Mouse (Mus musculus) CH12.LX (cell line): ENCODE results near the gene Map2k7.

Experiments used
- E2F4 ChIP-seq: IDR thresholded peaks from 2 replicates; pipeline ENCODE4 v1.6.1; 2011; ENCODE audit warnings: low read depth, low read length, improper control_type of control experiment; ENCODE audit not compliant: insufficient replicate concordance
- ETS1 ChIP-seq: conservative IDR thresholded peaks from 2 replicates; pipeline ENCODE4 v1.6.1; 2012; ENCODE audit warnings: low read depth, mild to moderate bottlenecking, inconsistent platforms, low read length, improper control_type of control experiment, moderate library complexity
- MAZ ChIP-seq: IDR thresholded peaks from 2 replicates; pipeline ENCODE4 v1.6.1; 2012; ENCODE audit warnings: low read depth, mild to moderate bottlenecking, inconsistent platforms, low read length, improper control_type of control experiment, moderate library complexity

- no peak for TF ChIP-seq ETS1
- no peak for TF ChIP-seq E2F4
- no peak for TF ChIP-seq MAZ
Measured at GRCm38 (mm10) chr8:4267627-4268026, 29.1 kb downstream of the Map2k7 start.
